Mouse (Mus musculus) gastrocnemius, adult 18-20 months (tissue): Measurements from ENCODE around the gene Tubb4a. TPM values are rescaled to one million over a fixed set of nuclear protein-coding genes. Genes with fewer than 3 reads are reported as not detected.
"Not testable (repeated sequence)": the region's sequence is repeated elsewhere in the genome, so short reads cannot be mapped to it uniquely, and the experiment has no call there.

Experiments
- DNase-seq: peaks from one replicate; pipeline ENCODE4 v3.0.0; 2021; ENCODE audit warnings: low spot score
- long read RNA-seq, 2 experiments: library from polyadenylated mRNA; stranded (forward); transcript quantifications; one replicate each; pipeline ENCODE4 v2.0.0; 2021
- total RNA-seq, 2 experiments: library from RNA; stranded (reverse); gene quantifications; 2 replicates each; pipeline ENCODE4 v1.2.3; 2021

Tubb4a gene
- total RNA-seq, result 1 to 10 TPM in 1 of 2 experiments, under 1 TPM in 1; 0.78 to 1.1 TPM
- long read RNA-seq, experiment 1, partial matches to known transcripts, result 0 of 1 reads
- long read RNA-seq, experiment 1, other reads (novel, unspliced or antisense), result 0 of 1 reads
- long read RNA-seq, experiment 2, result 0 reads

GRCm38 (mm10) chr17:57087049-57087832 is at the start of gene Tubb4a:
Gene Tubb4a (minus strand): TSS chr17:57087782.
- peak; percentile 28 for DNase-seq

- no peak for DNase-seq
Observed at GRCm38 (mm10) chr17:57135635-57136034, 48.1 kb upstream of the Tubb4a start.

GRCm38 (mm10) chr17:57134693-57135092 is 47.1 kb upstream of the Tubb4a start:
- no peak for DNase-seq

- not testable (repeated sequence) for DNase-seq
Observed at GRCm38 (mm10) chr17:57134021-57134420, 46.4 kb upstream of the Tubb4a start.

- DNase-seq, result no peak
Observed at GRCm38 (mm10) chr17:57131793-57132192, 44.2 kb upstream of the Tubb4a start.

- DNase-seq, result no peak
Observed at GRCm38 (mm10) chr17:57125853-57126622, 38.5 kb upstream of the Tubb4a start.

GRCm38 (mm10) chr17:57124792-57125191 is 37.2 kb upstream of the Tubb4a start:
- no peak for DNase-seq

GRCm38 (mm10) chr17:57123192-57124118 is 35.9 kb upstream of the Tubb4a start:
- no peak for DNase-seq

- no peak for DNase-seq
Observed at GRCm38 (mm10) chr17:57121856-57122255, 34.3 kb upstream of the Tubb4a start.

GRCm38 (mm10) chr17:57118524-57119349 is 31.2 kb upstream of the Tubb4a start:
- peak; percentile 34 for DNase-seq

- no peak for DNase-seq
Observed at GRCm38 (mm10) chr17:57116801-57117200, 29.2 kb upstream of the Tubb4a start.

GRCm38 (mm10) chr17:57112768-57113474 is 25.3 kb upstream of the Tubb4a start:
- DNase-seq, result no peak

GRCm38 (mm10) chr17:57110005-57110404 is 22.4 kb upstream of the Tubb4a start:
- DNase-seq, result no peak

GRCm38 (mm10) chr17:57108666-57109171 is 21.1 kb upstream of the Tubb4a start:
- no peak for DNase-seq

GRCm38 (mm10) chr17:57108040-57108665 is 20.6 kb upstream of the Tubb4a start:
- DNase-seq, result no peak

GRCm38 (mm10) chr17:57107064-57107463 is 19.5 kb upstream of the Tubb4a start:
- DNase-seq, result no peak

- no peak for DNase-seq
Observed at GRCm38 (mm10) chr17:57106035-57106368, 18.4 kb upstream of the Tubb4a start.

- peak; percentile 24 for DNase-seq
Observed at GRCm38 (mm10) chr17:57105181-57106034, 17.8 kb upstream of the Tubb4a start, which contains the start of gene Tnfsf9. Gene Tnfsf9 (plus strand): TSS chr17:57105325.
